Mouse (Mus musculus): Measurements from ENCODE around the gene Ppm1n.

The Ppm1n gene

GRCm38 (mm10) chr7:19247511-19247910, 32.4 kb downstream of the Ppm1n start:
- DNase-seq (ENCODE audit: low spot score) = no peak

GRCm38 (mm10) chr7:19246855-19247254, 33.0 kb downstream of the Ppm1n start:
- DNase-seq (ENCODE audit: low spot score) = no peak

- no peak for DNase-seq (ENCODE audit: low spot score)
Observed at GRCm38 (mm10) chr7:19245083-19245482, 34.8 kb downstream of the Ppm1n start.

GRCm38 (mm10) chr7:19243858-19244257, 36.0 kb downstream of the Ppm1n start:
- no peak for DNase-seq (ENCODE audit: low spot score)

- no peak for DNase-seq (ENCODE audit: low spot score)
Observed at GRCm38 (mm10) chr7:19242005-19242404, 37.9 kb downstream of the Ppm1n start.

- no peak for DNase-seq (ENCODE audit: low spot score)
Observed at GRCm38 (mm10) chr7:19240905-19241463, 38.9 kb downstream of the Ppm1n start.

GRCm38 (mm10) chr7:19239986-19240385, 39.9 kb downstream of the Ppm1n start:
- DNase-seq (ENCODE audit: low spot score) = no peak

GRCm38 (mm10) chr7:19239423-19239822, 40.4 kb downstream of the Ppm1n start:
- peak; percentile 89 for DNase-seq (ENCODE audit: low spot score)

GRCm38 (mm10) chr7:19238344-19238743, 41.5 kb downstream of the Ppm1n start:
- DNase-seq (ENCODE audit: low spot score) = no peak

- DNase-seq (ENCODE audit: low spot score) = no peak
Observed at GRCm38 (mm10) chr7:19236411-19236810, 43.5 kb downstream of the Ppm1n start.

GRCm38 (mm10) chr7:19235092-19235671, 44.7 kb downstream of the Ppm1n start:
- no peak for DNase-seq (ENCODE audit: low spot score)

- no peak for DNase-seq (ENCODE audit: low spot score)
Observed at GRCm38 (mm10) chr7:19234652-19235051, 45.2 kb downstream of the Ppm1n start.

GRCm38 (mm10) chr7:19231849-19232248, 48.0 kb downstream of the Ppm1n start:
- DNase-seq (ENCODE audit: low spot score) = no peak

- no peak for DNase-seq (ENCODE audit: low spot score)
Observed at GRCm38 (mm10) chr7:19230899-19231298, 49.0 kb downstream of the Ppm1n start.

GRCm38 (mm10) chr7:19230041-19230580, 49.8 kb downstream of the Ppm1n start:
- DNase-seq (ENCODE audit: low spot score) = no peak

GRCm38 (mm10) chr7:19229404-19229803, 50.5 kb downstream of the Ppm1n start:
- no peak for DNase-seq (ENCODE audit: low spot score)

- no peak for DNase-seq (ENCODE audit: low spot score)
Observed at GRCm38 (mm10) chr7:19228793-19229148, 51.1 kb downstream of the Ppm1n start.

GRCm38 (mm10) chr7:19227883-19228792, 51.7 kb downstream of the Ppm1n start, which contains the start of gene Opa3:
Gene Opa3, plus strand, starts transcription at chr7:19228334.
- peak; percentile 97 for DNase-seq (ENCODE audit: low spot score)

- DNase-seq (ENCODE audit: low spot score) = peak; percentile 21
Observed at GRCm38 (mm10) chr7:19226817-19227797, 52.8 kb downstream of the Ppm1n start.
